Mouse (Mus musculus) heart, embryonic 15.5 days (tissue): Measurements from ENCODE around the gene Cth. TPM values are rescaled to one million over a fixed set of nuclear protein-coding genes. Genes with fewer than 3 reads are reported as not detected.

Experiments used
- ATAC-seq: fragments of 200-750 bp; cut with Nextera tagmentation; replicated peaks from 2 replicates; pipeline ENCODE4 v1.8.0; 2017; ENCODE audit warnings: low read depth, moderate TSS enrichment; ENCODE audit not compliant: insufficient number of reproducible peaks, insufficient read depth, low FRiP score
- H3K27ac ChIP-seq: fragments of 300-500 bp; sonication (generic); 2 replicates; pipeline ENCODE4 v1.5.1; 2015; ENCODE audit warnings: mild to moderate bottlenecking, inconsistent platforms
- H3K27me3 ChIP-seq: fragments of 300-500 bp; sonication (generic); 2 replicates; pipeline ENCODE4 v1.6.1; 2015; ENCODE audit warnings: inconsistent platforms
- H3K36me3 ChIP-seq: fragments of 300-500 bp; sonication (generic); 2 replicates; pipeline ENCODE4 v1.6.1; 2015; ENCODE audit warnings: mild to moderate bottlenecking, inconsistent platforms
- H3K4me1 ChIP-seq: fragments of 300-500 bp; sonication (generic); replicated peaks from 2 replicates; pipeline ENCODE4 v1.6.1; 2015; ENCODE audit warnings: inconsistent platforms
- H3K4me2 ChIP-seq: fragments of 300-500 bp; sonication (generic); 2 replicates; pipeline ENCODE4 v1.6.1; 2015; ENCODE audit warnings: inconsistent platforms, mild to moderate bottlenecking, moderate library complexity
- H3K4me3 ChIP-seq: fragments of 300-500 bp; sonication (generic); 2 replicates; pipeline ENCODE4 v1.5.1; 2015; ENCODE audit warnings: mild to moderate bottlenecking, inconsistent platforms
- H3K9ac ChIP-seq: fragments of 300-500 bp; sonication (generic); 2 replicates; pipeline ENCODE4 v1.6.1; 2015; ENCODE audit warnings: mild to moderate bottlenecking, inconsistent platforms
- H3K9me3 ChIP-seq: fragments of 300-500 bp; sonication (generic); replicated peaks from 2 replicates; pipeline ENCODE4 v1.6.1; 2016; ENCODE audit warnings: inconsistent platforms
- WGBS: fragments of 180-500 bp; shearing (Covaris S2); methylation state at CpG from one replicate; pipeline ENCODE4 v1.1.7; 2015; ENCODE audit warnings: mixed read lengths; 5-methylcytosine and 5-hydroxymethylcytosine counted together
- polyA plus RNA-seq: library from polyadenylated mRNA; unstranded; fragments of >200 nt; fragmentation: Nextera tagmentation; extraction: Ambion mirVana; gene quantifications from 2 replicates; pipeline ENCODE4 v1.2.1, GENCODE M21; 2015

The Cth gene
- 2.1 and 4.6 TPM in 2 replicates for polyA plus RNA-seq

DNA sequence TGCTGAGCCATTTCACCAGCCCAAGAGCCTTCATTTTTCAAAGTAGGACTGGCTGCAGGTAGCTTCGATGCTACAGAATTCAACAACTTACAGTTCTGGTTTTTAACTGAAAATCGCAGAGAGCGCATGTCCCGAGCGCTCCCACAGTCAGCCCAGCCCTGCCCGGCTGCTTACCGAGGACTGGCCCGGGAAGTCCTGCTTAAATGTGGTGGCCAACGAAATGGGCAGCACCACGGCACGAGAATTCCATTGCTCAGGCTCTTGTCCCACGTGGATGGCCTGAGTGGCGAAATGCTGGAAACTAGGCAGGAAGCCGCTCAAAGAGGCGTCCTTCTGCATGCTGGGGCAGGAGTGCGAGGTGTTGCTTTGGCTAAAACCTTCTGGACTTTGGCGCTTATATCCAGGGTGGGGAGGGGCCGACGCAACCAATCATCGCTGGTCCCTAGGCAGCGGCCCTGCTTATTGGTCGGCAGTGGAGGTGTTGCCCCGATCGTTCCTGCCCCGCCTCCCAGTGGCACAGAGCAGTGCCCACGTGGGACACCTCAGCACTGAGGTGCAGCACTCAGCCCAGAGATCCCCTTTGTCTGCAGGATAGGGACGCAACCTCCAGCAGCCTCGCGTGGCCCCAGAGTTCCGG is at the start of gene Cth:
TSS of gene Cth (minus strand) at position 386 of the 637 bp plus-strand sequence.
- ATAC-seq = peak; percentile 99
- Histone ChIP-seq H3K36me3 (no peaks in the 10 kb centered on the region), H3K4me1 (peaks cover 9% of the 10 kb centered on the region), H3K27me3 (no peaks in the 10 kb centered on the region), H3K27ac (no peak within 1 kb of the TSS), H3K9ac (peak within 1 kb of the TSS; percentile 54), H3K4me3 (peak within 1 kb of the TSS; percentile 61), H3K9me3 (no peaks in the 10 kb centered on the region), H3K4me2 (peak within 1 kb of the TSS; percentile 99)
- WGBS = under 1% methylated on average over 30 of the region's 30 CpGs

GRCm38 (mm10) chr3:157973236-157973635 is 48.4 kb upstream of the Cth start:
- ATAC-seq = no peak
- H3K27me3 ChIP-seq = no peaks in the 10 kb centered on the region
- no peak overlapping the region for H3K9ac ChIP-seq
- no peak overlapping the region for H3K4me2 ChIP-seq
- no peak overlapping the region for H3K4me3 ChIP-seq
- WGBS = 94% methylated on average over 2 of the region's 2 CpGs
- no peaks in the 10 kb centered on the region for H3K4me1 ChIP-seq
- H3K9me3 ChIP-seq = no peaks in the 10 kb centered on the region
- H3K36me3 ChIP-seq = 0 out of 2 replicates have a peak, but pooled peaks cover 5% of the 10 kb centered on the region
- no peak overlapping the region for H3K27ac ChIP-seq

DNA sequence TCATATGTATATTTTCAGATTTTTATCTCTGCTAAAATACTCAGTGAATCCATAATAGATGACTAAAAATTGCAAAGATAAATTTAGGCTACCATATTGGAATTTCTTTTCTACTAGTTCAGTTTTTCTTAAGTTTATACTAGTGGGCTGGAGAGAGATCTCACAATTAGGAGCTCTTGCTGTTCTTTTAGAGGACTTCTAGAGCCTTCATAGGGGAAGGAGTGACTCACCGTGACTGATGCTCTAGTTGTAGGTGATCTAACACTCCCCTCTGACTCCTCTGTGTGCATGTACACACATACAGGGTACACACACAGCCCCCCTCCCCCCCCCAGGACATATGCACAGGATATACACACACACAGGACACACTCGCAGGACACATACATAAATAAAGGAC is 46.3 kb upstream of the Cth start:
- no peaks in the 10 kb centered on the region for H3K4me1 ChIP-seq
- H3K27ac ChIP-seq = no peak overlapping the region
- H3K36me3 ChIP-seq = 0 out of 2 replicates have a peak, but pooled peaks cover 4% of the 10 kb centered on the region
- WGBS = 93% methylated on average over 2 of the region's 2 CpGs
- no peak for ATAC-seq
- no peaks in the 10 kb centered on the region for H3K9me3 ChIP-seq
- no peak overlapping the region for H3K4me3 ChIP-seq
- H3K9ac ChIP-seq = no peak overlapping the region
- no peaks in the 10 kb centered on the region for H3K27me3 ChIP-seq
- no peak overlapping the region for H3K4me2 ChIP-seq

DNA sequence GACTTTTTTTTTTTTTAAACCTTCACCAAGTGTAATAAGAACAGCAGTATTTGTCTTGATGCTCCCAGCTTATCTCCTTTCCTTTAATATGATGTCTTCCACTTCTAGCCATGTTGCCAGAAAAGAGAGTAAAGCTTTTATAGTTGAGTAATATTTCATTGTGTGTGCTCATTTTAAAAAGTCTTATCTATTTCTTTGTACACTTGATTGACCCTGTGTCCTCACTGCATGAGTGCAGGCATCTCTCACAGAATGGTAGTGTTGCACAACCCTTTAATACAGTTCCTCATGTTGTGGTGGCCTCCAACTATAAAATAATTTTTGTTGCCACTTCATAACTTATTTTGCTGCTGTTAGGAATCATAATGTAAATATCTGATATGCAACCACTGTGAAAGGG is 32.4 kb upstream of the Cth start:
- Histone ChIP-seq H3K36me3 (peaks cover 2% of the 10 kb centered on the region; the same call in 1 of the 2 replicates), H3K4me3 (no peak overlapping the region), H3K27me3 (no peaks in the 10 kb centered on the region), H3K4me1 (no peaks in the 10 kb centered on the region), H3K4me2 (no peak overlapping the region), H3K9me3 (no peaks in the 10 kb centered on the region), H3K9ac (no peak overlapping the region), H3K27ac (no peak overlapping the region)
- no peak for ATAC-seq

GRCm38 (mm10) chr3:157956201-157956600 is 31.3 kb upstream of the Cth start:
- Histone ChIP-seq H3K27me3 (no peaks in the 10 kb centered on the region), H3K9ac (no peak overlapping the region), H3K4me2 (no peak overlapping the region), H3K4me1 (no peaks in the 10 kb centered on the region), H3K9me3 (no peaks in the 10 kb centered on the region), H3K4me3 (no peak overlapping the region), H3K27ac (no peak overlapping the region), H3K36me3 (no peaks in the 10 kb centered on the region)
- 90% methylated on average over 3 of the region's 3 CpGs for WGBS
- no peak for ATAC-seq

- Histone ChIP-seq H3K9me3 (no peaks in the 10 kb centered on the region), H3K4me1 (no peaks in the 10 kb centered on the region), H3K27me3 (no peaks in the 10 kb centered on the region), H3K27ac (no peak overlapping the region), H3K9ac (no peak overlapping the region), H3K4me2 (no peak overlapping the region), H3K36me3 (no peaks in the 10 kb centered on the region), H3K4me3 (no peak overlapping the region)
- no peak for ATAC-seq
- 78% methylated on average over 2 of the region's 2 CpGs for WGBS
Observed at GRCm38 (mm10) chr3:157955466-157955865, 30.6 kb upstream of the Cth start.

GRCm38 (mm10) chr3:157952716-157953115 is 27.8 kb upstream of the Cth start:
- Histone ChIP-seq H3K4me3 (no peak overlapping the region), H3K27ac (no peak overlapping the region), H3K9ac (no peak overlapping the region), H3K4me1 (peaks cover 10% of the 10 kb centered on the region), H3K36me3 (no peaks in the 10 kb centered on the region), H3K27me3 (no peaks in the 10 kb centered on the region), H3K9me3 (no peaks in the 10 kb centered on the region), H3K4me2 (no peak overlapping the region)
- 89% methylated on average over 2 of the region's 2 CpGs for WGBS
- no peak for ATAC-seq

DNA sequence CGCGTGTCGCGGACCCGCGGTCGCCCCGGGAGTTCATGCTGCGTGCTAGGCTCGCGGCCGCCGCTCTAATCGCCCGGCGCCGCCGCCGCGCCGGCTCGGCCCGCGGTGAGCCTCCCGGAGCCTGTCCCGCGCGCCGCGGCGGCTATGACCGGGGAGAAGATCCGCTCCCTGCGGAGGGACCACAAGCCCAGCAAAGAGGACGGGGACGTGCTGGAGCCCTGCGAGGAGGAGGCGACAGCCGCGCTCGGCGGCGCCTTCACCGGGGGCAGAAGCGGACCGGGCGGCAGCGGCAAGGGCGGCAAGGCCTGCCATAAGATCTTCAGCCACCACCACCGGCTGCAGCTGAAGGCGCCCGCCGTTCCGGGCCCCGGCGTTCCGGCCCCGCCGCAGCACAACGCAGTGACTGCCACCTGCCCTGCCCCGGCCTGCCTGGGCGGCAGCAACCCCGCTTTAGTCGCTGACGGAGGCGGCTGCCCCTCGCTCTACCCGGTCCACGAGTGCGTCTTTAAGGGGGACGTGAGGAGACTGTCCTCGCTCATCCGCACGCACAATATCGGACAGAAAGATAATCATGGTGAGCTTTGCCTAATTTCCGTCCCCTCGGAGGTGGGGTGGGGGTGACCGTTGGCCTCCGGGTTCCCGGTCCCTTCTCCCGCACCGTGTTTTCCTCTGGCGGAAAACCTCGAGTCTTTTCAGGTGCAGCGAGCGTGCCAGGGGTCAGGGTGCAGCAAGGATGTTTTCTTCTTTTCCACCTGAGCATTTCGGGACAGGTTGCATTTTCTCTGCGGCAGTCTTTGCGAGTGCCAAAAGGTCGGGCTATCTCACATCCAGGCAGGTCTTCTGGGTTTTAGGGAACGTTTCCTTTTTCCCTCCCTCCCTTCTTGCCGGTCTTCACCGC is 22.8 kb upstream of the Cth start:
- H3K4me1 ChIP-seq = peaks cover 16% of the 10 kb centered on the region
- H3K4me3 ChIP-seq = peak overlapping the region; percentile 97
- H3K9me3 ChIP-seq = no peaks in the 10 kb centered on the region
- WGBS = under 1% methylated on average over 90 of the region's 93 CpGs
- peak overlapping the region; percentile 99 for H3K27ac ChIP-seq
- ATAC-seq = peak; percentile 72
- H3K27me3 ChIP-seq = no peaks in the 10 kb centered on the region
- peak overlapping the region; percentile 72 for H3K4me2 ChIP-seq
- H3K36me3 ChIP-seq = no peaks in the 10 kb centered on the region
- H3K9ac ChIP-seq = peak overlapping the region; percentile 96

DNA sequence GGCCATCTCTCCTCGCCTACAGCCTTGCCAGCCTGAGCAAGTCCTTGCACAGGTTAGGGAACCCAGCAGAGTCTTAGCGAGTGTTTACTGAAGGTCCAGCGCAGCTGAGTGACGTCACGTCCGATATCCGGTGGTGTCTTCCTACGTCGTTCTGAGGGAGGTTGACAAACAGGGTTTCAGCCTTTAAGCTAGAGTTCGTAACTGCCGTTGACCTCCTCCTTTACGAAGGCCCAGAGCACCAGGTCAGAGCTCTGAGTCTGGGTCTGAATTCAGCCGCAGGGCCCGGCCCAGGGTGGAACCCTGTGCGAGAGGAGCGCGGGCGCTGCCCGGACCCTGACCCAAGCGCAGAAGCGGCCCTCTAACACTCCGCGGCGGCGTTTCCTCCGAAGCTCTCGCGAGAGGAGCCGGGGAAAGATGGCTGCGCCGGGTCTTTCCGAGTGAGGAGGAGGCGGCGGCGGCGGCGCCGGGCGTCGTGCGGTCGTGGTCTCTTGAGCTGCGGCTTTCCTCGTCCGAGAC is 22.0 kb upstream of the Cth start, which contains the start of gene Ankrd13c:
TSS of gene Ankrd13c (plus strand) at position 397 of the 516 bp plus-strand sequence.
- peak within 1 kb of the TSS; percentile 72 for H3K4me2 ChIP-seq
- H3K27ac ChIP-seq = peak within 1 kb of the TSS; percentile 99
- peak within 1 kb of the TSS; percentile 96 for H3K9ac ChIP-seq
- peak within 1 kb of the TSS; percentile 97 for H3K4me3 ChIP-seq
- H3K9me3 ChIP-seq = no peaks in the 10 kb centered on the region
- no peaks in the 10 kb centered on the region for H3K36me3 ChIP-seq
- ATAC-seq = peak; percentile 94
- WGBS = under 1% methylated on average over 45 of the region's 45 CpGs
- no peaks in the 10 kb centered on the region for H3K27me3 ChIP-seq
- peaks cover 16% of the 10 kb centered on the region for H3K4me1 ChIP-seq

GRCm38 (mm10) chr3:157938585-157938984 is 13.7 kb upstream of the Cth start:
- Histone ChIP-seq H3K9ac (no peak overlapping the region), H3K4me1 (no peaks in the 10 kb centered on the region), H3K36me3 (no peaks in the 10 kb centered on the region), H3K27me3 (no peaks in the 10 kb centered on the region), H3K4me3 (no peak overlapping the region), H3K4me2 (no peak overlapping the region), H3K9me3 (no peaks in the 10 kb centered on the region), H3K27ac (no peak overlapping the region)
- ATAC-seq = no peak
- 62% methylated on average over 2 of the region's 2 CpGs for WGBS

DNA sequence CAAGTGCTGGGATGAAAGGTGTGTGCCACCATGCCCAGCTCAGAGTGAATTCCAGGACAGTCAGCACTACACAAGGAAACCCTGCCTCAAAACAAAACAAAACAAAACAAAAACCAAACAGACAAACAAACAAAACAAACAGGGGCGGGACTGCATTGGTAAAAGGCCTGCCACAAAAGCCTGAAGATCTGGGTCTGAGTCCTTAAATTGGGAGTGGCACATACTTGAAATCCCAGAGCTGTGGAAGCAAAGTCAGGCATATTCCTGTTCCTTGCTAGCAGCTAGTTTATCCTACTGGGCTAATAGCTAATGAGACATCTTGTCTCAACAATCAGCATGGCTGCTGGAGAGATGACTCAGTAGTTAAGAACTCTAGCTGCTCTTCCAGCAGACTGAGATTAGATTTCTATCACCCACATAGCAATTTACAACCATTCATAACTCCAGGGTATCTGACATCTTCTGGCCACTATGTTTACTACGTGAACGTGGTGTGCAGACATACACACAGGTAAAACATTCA is 9.5 kb upstream of the Cth start:
- ATAC-seq = no peak
- Histone ChIP-seq H3K9ac (no peak overlapping the region), H3K4me3 (no peak overlapping the region), H3K9me3 (no peaks in the 10 kb centered on the region), H3K4me2 (no peak overlapping the region), H3K27ac (no peak overlapping the region), H3K4me1 (no peaks in the 10 kb centered on the region), H3K27me3 (no peaks in the 10 kb centered on the region), H3K36me3 (no peaks in the 10 kb centered on the region)
- WGBS = 79% methylated on average over 3 of the region's 3 CpGs
